Mouse (Mus musculus): ENCODE data around the gene Phf1. TPM values are rescaled to one million over a fixed set of nuclear protein-coding genes. Genes with fewer than 3 reads are reported as not detected.
A peak's percentile ranks its signal among the peaks of the same experiment; 100 is the strongest.

Phf1 gene
- polyA plus RNA-seq, 1 experiment, result 5.0 TPM

- H3K4me3 ChIP-seq (replicated peaks), result no peak overlapping the region
- H3K27me3 ChIP-seq (ENCODE audit: control insufficient read depth), result peaks cover 62% of the 10 kb centered on the region
- TF ChIP-seq GATA1 (IDR thresholded peaks at IDR 0.05; ENCODE audit: low read length) (no peak), TAL1 (IDR thresholded peaks at IDR 0.05; ENCODE audit: low read length) (no peak)
- peaks cover 2% of the 10 kb centered on the region for H3K36me3 ChIP-seq (ENCODE audit: control insufficient read depth)
- H3K9me3 ChIP-seq (ENCODE audit: control insufficient read depth, low read length), result no peaks in the 10 kb centered on the region
- peaks cover 84% of the 10 kb centered on the region for H3K4me1 ChIP-seq (ENCODE audit: control insufficient read depth)
Observed at GRCm38 (mm10) chr17:26949866-26950265, 17.0 kb downstream of the Phf1 start.

GRCm38 (mm10) chr17:26950560-26951288, 17.9 kb downstream of the Phf1 start:
- Histone ChIP-seq H3K4me3 (replicated peaks) (no peak overlapping the region), H3K36me3 (ENCODE audit: control insufficient read depth) (peaks cover 11% of the 10 kb centered on the region), H3K9me3 (ENCODE audit: control insufficient read depth, low read length) (no peaks in the 10 kb centered on the region), H3K4me1 (ENCODE audit: control insufficient read depth) (peaks cover 90% of the 10 kb centered on the region), H3K27me3 (ENCODE audit: control insufficient read depth) (peaks cover 58% of the 10 kb centered on the region)
- TF ChIP-seq GATA1 (IDR thresholded peaks at IDR 0.05; ENCODE audit: low read length), result no peak
- no peak for TF ChIP-seq TAL1 (IDR thresholded peaks at IDR 0.05; ENCODE audit: low read length)

- H3K27me3 ChIP-seq (ENCODE audit: control insufficient read depth), result peaks cover 54% of the 10 kb centered on the region
- H3K4me3 ChIP-seq (replicated peaks), result peak overlapping the region; percentile 51
- TF ChIP-seq GATA1 (IDR thresholded peaks at IDR 0.05; ENCODE audit: low read length), result no peak
- TF ChIP-seq TAL1 (IDR thresholded peaks at IDR 0.05; ENCODE audit: low read length), result no peak
- H3K36me3 ChIP-seq (ENCODE audit: control insufficient read depth), result peaks cover 11% of the 10 kb centered on the region
- H3K9me3 ChIP-seq (ENCODE audit: control insufficient read depth, low read length), result no peaks in the 10 kb centered on the region
- H3K4me1 ChIP-seq (ENCODE audit: control insufficient read depth), result peaks cover 90% of the 10 kb centered on the region
Observed at GRCm38 (mm10) chr17:26951406-26951805, 18.6 kb downstream of the Phf1 start.

DNA sequence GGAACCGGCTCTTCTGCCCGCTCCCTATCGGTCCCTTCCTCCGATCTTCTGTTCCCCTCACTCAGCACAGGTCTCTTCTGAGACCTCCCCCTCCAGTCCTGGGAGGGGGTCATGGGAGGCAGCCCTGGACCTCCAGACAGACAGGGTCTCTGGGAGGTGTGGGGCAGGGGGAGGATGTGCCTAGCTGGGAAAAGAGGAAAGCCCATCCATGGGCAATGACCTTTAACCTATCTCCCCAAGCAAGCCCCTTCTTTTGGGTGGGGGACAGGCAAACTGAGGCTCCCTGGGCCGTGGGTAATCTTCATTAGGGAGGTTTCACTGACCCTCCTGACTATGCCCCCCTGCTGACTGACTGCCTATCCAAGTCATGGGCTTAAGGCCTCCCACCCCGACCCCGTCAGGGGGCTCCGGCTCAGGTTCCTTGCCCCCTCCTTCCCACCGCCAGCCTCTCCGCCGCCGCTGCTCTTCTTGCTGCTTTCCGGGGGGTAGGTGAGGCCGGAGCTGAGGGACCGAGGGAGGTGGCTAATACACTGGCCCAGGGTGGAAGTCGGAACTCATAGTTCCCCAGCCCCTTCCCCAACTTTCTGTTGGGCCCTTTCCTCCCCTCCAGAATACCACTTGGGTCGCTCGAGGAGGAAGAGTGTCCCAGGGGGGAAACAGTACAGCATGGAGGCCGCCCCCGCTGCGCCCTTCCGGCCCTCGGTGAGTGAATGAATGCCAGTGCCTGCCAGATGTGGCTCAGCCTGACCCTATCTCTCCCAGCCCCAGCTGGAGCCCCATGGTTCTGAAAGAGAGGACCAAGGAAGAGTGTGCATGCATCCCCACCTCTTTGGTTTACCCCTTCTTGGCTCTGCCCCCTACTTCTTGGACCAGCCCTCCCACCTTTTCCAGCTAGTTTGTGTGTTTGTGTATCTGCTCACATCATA, 19.4 kb downstream of the Phf1 start:
- H3K4me1 ChIP-seq (ENCODE audit: control insufficient read depth), result peaks cover 90% of the 10 kb centered on the region
- peaks cover 11% of the 10 kb centered on the region for H3K36me3 ChIP-seq (ENCODE audit: control insufficient read depth)
- no peaks in the 10 kb centered on the region for H3K9me3 ChIP-seq (ENCODE audit: control insufficient read depth, low read length)
- peaks cover 50% of the 10 kb centered on the region for H3K27me3 ChIP-seq (ENCODE audit: control insufficient read depth)
- TF ChIP-seq GATA1 (IDR thresholded peaks at IDR 0.05; ENCODE audit: low read length) (no peak), TAL1 (IDR thresholded peaks at IDR 0.05; ENCODE audit: low read length) (no peak)
- peak overlapping the region; percentile 51 for H3K4me3 ChIP-seq (replicated peaks)

DNA sequence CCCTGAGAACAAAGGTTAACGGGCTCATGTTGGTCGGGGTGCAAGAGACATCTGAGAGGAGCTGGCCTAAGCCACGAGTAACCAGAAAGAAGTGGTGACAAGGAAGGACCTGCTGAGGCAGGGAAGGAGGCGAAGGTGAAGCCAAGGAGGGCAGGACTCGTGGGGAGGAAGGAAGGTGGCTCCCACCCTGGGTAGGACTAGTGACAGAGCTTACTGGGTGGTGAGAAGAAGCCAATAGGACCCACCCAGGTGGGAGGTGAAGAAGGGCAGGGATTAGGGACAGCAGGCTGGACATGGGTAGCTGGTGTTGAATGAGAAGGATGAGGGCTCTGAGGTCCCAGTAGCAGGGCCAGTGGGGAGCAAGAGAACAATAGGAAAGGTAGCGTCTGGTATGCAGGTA, 20.3 kb downstream of the Phf1 start:
- Histone ChIP-seq H3K4me1 (ENCODE audit: control insufficient read depth) (peaks cover 91% of the 10 kb centered on the region), H3K4me3 (replicated peaks) (no peak overlapping the region), H3K9me3 (ENCODE audit: control insufficient read depth, low read length) (no peaks in the 10 kb centered on the region), H3K27me3 (ENCODE audit: control insufficient read depth) (peaks cover 47% of the 10 kb centered on the region), H3K36me3 (ENCODE audit: control insufficient read depth) (peaks cover 11% of the 10 kb centered on the region)
- no peak for TF ChIP-seq GATA1 (IDR thresholded peaks at IDR 0.05; ENCODE audit: low read length)

DNA sequence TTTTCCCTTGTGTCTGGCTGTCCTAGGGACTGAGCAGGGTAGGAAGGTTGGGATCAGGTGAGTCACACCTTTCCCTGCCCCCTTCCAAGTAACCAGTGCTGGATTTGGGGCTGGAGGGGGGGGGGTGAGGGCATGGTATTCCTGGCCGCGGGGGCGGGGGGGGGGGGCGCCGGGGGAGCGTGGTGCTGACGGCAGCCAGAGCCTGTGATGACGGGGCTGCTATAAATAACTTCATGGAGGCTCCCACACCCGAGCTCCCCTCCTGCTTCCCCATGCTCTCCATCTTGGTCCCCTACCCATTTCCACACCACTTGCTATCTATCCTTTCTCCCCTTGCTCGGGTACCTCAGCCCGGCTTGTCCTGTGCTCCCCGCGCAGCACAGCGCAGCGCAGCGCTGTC, 20.9 kb downstream of the Phf1 start:
- H3K27me3 ChIP-seq (ENCODE audit: control insufficient read depth), result peaks cover 47% of the 10 kb centered on the region
- no peak overlapping the region for H3K4me3 ChIP-seq (replicated peaks)
- no peaks in the 10 kb centered on the region for H3K9me3 ChIP-seq (ENCODE audit: control insufficient read depth, low read length)
- H3K4me1 ChIP-seq (ENCODE audit: control insufficient read depth), result peaks cover 91% of the 10 kb centered on the region
- H3K36me3 ChIP-seq (ENCODE audit: control insufficient read depth), result peaks cover 11% of the 10 kb centered on the region
- no peak for TF ChIP-seq TAL1 (IDR thresholded peaks at IDR 0.05; ENCODE audit: low read length)
- no peak for TF ChIP-seq GATA1 (IDR thresholded peaks at IDR 0.05; ENCODE audit: low read length)

DNA sequence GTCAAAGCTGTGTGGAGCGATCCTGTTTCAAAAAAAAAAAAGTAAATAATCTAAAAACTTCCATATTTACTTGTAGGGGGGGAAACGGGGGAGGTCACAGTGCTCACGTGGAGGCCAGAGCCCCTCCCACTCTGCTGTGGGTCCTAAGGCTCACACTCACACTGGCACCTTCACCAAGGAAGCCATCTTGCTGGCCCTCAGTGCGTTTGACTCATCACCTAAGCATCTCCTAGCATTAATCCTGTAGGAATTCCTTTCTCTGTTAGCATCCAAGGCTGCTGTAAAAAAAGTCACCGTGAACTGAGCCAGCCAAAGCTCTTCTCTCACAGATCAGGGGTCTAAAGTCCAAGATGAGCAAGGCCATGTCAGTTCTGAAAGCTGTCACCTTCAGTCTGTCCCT, 23.5 kb downstream of the Phf1 start:
- peaks cover 87% of the 10 kb centered on the region for H3K4me1 ChIP-seq (ENCODE audit: control insufficient read depth)
- no peaks in the 10 kb centered on the region for H3K9me3 ChIP-seq (ENCODE audit: control insufficient read depth, low read length)
- H3K36me3 ChIP-seq (ENCODE audit: control insufficient read depth), result peaks cover 23% of the 10 kb centered on the region
- peaks cover 25% of the 10 kb centered on the region for H3K27me3 ChIP-seq (ENCODE audit: control insufficient read depth)
- no peak for TF ChIP-seq TAL1 (IDR thresholded peaks at IDR 0.05; ENCODE audit: low read length)
- TF ChIP-seq GATA1 (IDR thresholded peaks at IDR 0.05; ENCODE audit: low read length), result no peak
- H3K4me3 ChIP-seq (replicated peaks), result peak overlapping the region; percentile 63

DNA sequence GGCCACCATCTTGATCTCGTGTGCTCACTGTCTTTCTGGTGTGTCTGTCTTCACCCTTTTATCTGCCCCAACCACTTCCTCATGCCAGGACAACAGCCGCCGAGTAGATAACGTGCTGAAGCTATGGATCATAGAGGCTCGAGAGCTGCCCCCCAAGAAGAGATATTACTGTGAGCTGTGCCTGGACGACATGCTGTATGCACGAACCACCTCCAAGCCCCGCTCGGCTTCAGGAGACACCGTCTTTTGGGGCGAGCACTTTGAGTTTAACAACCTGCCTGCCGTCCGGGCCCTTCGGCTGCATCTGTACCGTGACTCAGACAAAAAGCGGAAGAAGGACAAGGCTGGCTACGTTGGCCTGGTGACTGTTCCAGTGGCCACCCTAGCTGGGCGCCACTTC, 24.0 kb downstream of the Phf1 start:
- peaks cover 20% of the 10 kb centered on the region for H3K27me3 ChIP-seq (ENCODE audit: control insufficient read depth)
- H3K36me3 ChIP-seq (ENCODE audit: control insufficient read depth), result peaks cover 28% of the 10 kb centered on the region
- peaks cover 82% of the 10 kb centered on the region for H3K4me1 ChIP-seq (ENCODE audit: control insufficient read depth)
- no peaks in the 10 kb centered on the region for H3K9me3 ChIP-seq (ENCODE audit: control insufficient read depth, low read length)
- H3K4me3 ChIP-seq (replicated peaks), result peak overlapping the region; percentile 63
- peak; percentile 74 for TF ChIP-seq TAL1 (IDR thresholded peaks at IDR 0.05; ENCODE audit: low read length)
- peak; percentile 90 for TF ChIP-seq GATA1 (IDR thresholded peaks at IDR 0.05; ENCODE audit: low read length)

DNA sequence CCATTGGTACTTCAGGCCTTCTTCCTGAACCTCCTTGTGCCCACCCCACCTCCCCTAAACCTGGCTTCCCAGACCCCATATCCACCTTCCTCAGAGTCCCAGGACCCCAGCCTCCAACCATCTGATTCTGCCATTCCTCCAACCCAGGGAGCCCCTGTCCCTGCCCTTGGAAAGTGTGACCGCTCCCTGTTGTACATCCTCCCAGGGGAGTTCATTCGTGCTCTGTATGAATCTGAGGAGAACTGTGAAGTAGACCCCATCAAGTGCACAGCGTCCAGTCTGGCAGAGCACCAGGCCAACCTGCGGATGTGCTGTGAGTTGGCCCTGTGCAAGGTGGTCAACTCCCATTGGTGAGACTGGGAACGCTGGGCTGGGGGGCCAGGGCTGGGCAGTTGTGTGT, 25.0 kb downstream of the Phf1 start:
- TF ChIP-seq TAL1 (IDR thresholded peaks at IDR 0.05; ENCODE audit: low read length) (no peak), GATA1 (IDR thresholded peaks at IDR 0.05; ENCODE audit: low read length) (no peak)
- H3K4me1 ChIP-seq (ENCODE audit: control insufficient read depth), result peaks cover 72% of the 10 kb centered on the region

More for the DNA sequence above, 25.0 kb downstream of the Phf1 start:
- H3K27me3 ChIP-seq (ENCODE audit: control insufficient read depth), result peaks cover 10% of the 10 kb centered on the region
- peaks cover 34% of the 10 kb centered on the region for H3K36me3 ChIP-seq (ENCODE audit: control insufficient read depth)
- no peaks in the 10 kb centered on the region for H3K9me3 ChIP-seq (ENCODE audit: control insufficient read depth, low read length)
- H3K4me3 ChIP-seq (replicated peaks), result no peak overlapping the region
